Mouse (Mus musculus) heart, embryonic 12.5 days (tissue): ENCODE measurements at regions not wholly inside any gene's neighbourhood (a gene's known extent, or its start where the extent isn't known, plus 50 kb on each side); places are given as distances from the start of the nearest gene placed in this dataset.
A peak's percentile ranks its signal among the peaks of the same experiment; 100 is the strongest.

Experiments used
- ATAC-seq: fragments of 200-750 bp; cut with Nextera tagmentation; 2 replicates; pipeline ENCODE4 v1.8.0; 2017; ENCODE audit warnings: moderate TSS enrichment, moderate library complexity; ENCODE audit not compliant: insufficient number of reproducible peaks, low FRiP score
- H3K27ac ChIP-seq: fragments of 300-500 bp; sonication (generic); 2 replicates; pipeline ENCODE4 v1.5.1; 2016; ENCODE audit warnings: mild to moderate bottlenecking, moderate library complexity; ENCODE audit not compliant: poor library complexity, severe bottlenecking
- H3K27me3 ChIP-seq: fragments of 300-500 bp; sonication (generic); replicated peaks from 2 replicates; pipeline ENCODE4 v1.6.1; 2016; ENCODE audit warnings: mild to moderate bottlenecking, moderate library complexity
- H3K36me3 ChIP-seq: fragments of 300-500 bp; sonication (generic); 2 replicates; pipeline ENCODE4 v1.6.1; 2016; ENCODE audit warnings: mild to moderate bottlenecking, moderate library complexity
- H3K4me1 ChIP-seq: fragments of 300-500 bp; sonication (generic); replicated peaks from 2 replicates; pipeline ENCODE4 v1.6.1; 2016; ENCODE audit warnings: mild to moderate bottlenecking
- H3K4me2 ChIP-seq: fragments of 300-500 bp; sonication (generic); 2 replicates; pipeline ENCODE4 v1.6.1; 2016; ENCODE audit warnings: mild to moderate bottlenecking, moderate library complexity
- H3K4me3 ChIP-seq: fragments of 300-500 bp; sonication (generic); 2 replicates; pipeline ENCODE4 v1.5.1; 2016; ENCODE audit warnings: mild to moderate bottlenecking
- H3K9ac ChIP-seq: fragments of 300-500 bp; sonication (generic); 2 replicates; pipeline ENCODE4 v1.6.1; 2016; ENCODE audit warnings: mild to moderate bottlenecking, moderate library complexity
- H3K9me3 ChIP-seq: fragments of 300-500 bp; sonication (generic); replicated peaks from 2 replicates; pipeline ENCODE4 v1.6.1; 2016; ENCODE audit warnings: mild to moderate bottlenecking, moderate library complexity
- WGBS: fragments of 180-500 bp; shearing (Covaris S2); methylation state at CpG from one replicate; pipeline ENCODE4 v1.1.7; 2016; 5-methylcytosine and 5-hydroxymethylcytosine counted together

DNA sequence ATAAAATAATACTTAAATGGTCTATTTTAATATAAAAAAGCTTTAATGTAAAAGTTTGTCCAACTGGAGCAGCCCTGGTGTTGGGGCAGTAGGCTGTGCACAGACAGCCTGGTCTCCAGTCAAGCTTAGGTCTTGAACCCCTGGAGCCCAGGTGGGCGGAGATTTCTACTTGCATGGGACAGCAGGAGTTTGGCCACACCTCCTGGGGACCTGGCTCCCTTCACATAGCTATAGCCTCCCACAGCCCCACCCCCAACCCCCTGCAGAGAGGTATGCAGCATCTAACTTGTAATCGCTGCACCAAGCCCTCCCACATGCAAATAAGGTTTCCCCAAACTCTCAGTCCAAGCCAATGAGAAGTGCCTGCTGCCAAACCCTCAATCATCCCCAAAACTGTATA lies 81.3 kb upstream of the Apob start:
- Histone ChIP-seq H3K9me3 (no peaks in the 10 kb centered on the region), H3K4me3 (no peak overlapping the region), H3K4me2 (no peak overlapping the region), H3K27ac (no peak overlapping the region), H3K27me3 (no peaks in the 10 kb centered on the region), H3K9ac (no peak overlapping the region), H3K4me1 (no peaks in the 10 kb centered on the region), H3K36me3 (no peaks in the 10 kb centered on the region)
- no peak for ATAC-seq
- 34% methylated on average over 2 of the region's 2 CpGs for WGBS

DNA sequence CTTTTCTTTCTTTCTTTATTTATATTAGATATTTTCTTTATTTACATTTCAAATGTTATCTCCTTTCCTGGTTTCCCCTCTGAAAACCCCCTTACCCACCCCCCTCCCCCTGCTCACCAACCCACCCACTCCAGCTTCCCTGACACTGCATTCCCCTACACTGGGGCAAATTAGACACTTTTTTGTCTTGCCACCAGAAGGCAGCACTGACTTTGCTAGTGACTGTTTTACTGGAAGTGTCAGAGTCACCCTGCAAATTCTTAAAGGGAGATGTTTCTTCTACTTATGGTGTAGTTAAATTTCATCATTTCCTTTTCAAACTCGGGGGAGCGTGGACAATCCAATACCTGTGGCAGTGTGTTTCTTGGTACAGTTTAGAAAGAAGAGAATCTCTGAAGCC lies 72.1 kb upstream of the Apob start:
- no peaks in the 10 kb centered on the region for H3K27me3 ChIP-seq
- H3K27ac ChIP-seq = no peak overlapping the region
- no peaks in the 10 kb centered on the region for H3K9me3 ChIP-seq
- 70% methylated on average over 2 of the region's 2 CpGs for WGBS
- H3K36me3 ChIP-seq = no peaks in the 10 kb centered on the region
- ATAC-seq = no peak
- no peaks in the 10 kb centered on the region for H3K4me1 ChIP-seq
- H3K4me3 ChIP-seq = no peak overlapping the region
- H3K4me2 ChIP-seq = no peak overlapping the region
- H3K9ac ChIP-seq = no peak overlapping the region

DNA sequence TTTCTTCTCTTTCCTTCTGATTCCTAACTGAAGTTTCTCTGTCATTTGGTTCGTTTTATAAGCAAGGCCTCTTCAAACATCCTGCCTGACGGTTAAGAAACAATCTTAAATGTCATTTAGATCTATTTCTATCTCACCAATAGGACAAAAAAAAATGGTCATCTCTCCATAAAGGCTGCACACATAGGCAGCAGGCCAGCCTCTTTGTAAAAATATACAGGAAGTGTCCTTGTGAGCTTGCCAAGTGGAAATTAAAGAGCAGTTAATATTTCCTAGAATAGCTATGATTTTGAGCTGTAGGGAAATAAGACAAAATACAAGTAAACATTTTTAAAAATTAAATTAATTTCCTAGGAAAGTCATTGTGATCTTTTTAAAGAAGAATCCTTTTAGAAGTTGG lies 70.6 kb upstream of the Apob start:
- H3K9ac ChIP-seq = no peak overlapping the region
- H3K4me1 ChIP-seq = no peaks in the 10 kb centered on the region
- no peaks in the 10 kb centered on the region for H3K9me3 ChIP-seq
- H3K27ac ChIP-seq = no peak overlapping the region
- H3K4me3 ChIP-seq = no peak overlapping the region
- H3K36me3 ChIP-seq = no peaks in the 10 kb centered on the region
- no peak overlapping the region for H3K4me2 ChIP-seq
- 49% methylated on average over 2 of the region's 2 CpGs for WGBS
- ATAC-seq = no peak
- H3K27me3 ChIP-seq = no peaks in the 10 kb centered on the region

DNA sequence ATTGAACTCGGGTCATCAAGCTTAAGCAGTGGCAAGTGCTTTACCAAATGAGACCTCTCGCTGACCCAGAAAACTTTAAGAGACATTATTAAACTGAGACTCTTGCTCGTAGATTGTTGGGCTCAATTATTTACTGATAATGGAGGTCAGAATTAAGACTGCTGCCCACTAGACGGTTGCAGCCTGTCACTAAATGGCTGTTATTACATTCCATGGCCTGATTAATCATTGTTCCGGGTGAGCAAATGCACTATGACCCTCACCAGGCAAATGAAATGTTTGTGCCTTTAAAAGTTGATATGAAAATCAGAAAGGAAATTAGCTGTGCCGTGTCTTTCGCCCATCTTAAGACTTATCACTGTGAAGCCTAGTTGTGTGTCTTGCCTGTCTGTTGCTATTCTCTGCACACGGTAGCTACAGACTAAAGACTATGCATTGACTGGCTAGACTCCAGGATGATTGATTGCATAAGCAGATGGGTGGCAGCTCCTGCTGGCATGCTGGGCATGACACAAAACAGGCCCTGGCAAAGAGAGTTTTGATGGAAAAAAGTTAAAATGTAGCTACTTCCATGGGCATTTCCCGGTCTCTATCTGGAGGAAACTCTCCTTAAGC lies 67.6 kb upstream of the Apob start:
- Histone ChIP-seq H3K9ac (no peak overlapping the region), H3K9me3 (no peaks in the 10 kb centered on the region), H3K36me3 (no peaks in the 10 kb centered on the region), H3K4me1 (no peaks in the 10 kb centered on the region), H3K27me3 (no peaks in the 10 kb centered on the region), H3K27ac (no peak overlapping the region), H3K4me2 (no peak overlapping the region), H3K4me3 (no peak overlapping the region)
- no peak for ATAC-seq
- 64% methylated on average over 9 of the region's 9 CpGs for WGBS

DNA sequence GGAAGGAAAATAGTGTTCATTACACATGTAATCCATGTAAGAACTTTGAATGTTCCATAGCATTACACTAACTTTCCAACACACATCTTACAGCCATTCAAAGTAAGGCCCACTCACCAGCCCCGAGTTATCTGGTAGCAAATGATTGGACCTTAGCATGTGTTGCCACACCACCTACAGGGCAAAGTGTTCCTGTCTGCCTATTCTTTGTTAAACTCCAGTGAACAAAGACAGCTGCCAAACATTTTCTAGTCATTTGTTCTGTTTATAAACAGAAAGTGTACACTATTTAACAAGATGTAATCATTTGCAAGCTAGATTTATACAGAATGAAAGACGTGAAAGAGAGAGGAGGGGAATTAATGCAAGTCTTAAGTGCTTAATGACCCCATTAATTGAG lies 66.9 kb upstream of the Apob start:
- H3K27me3 ChIP-seq = no peaks in the 10 kb centered on the region
- no peak overlapping the region for H3K4me2 ChIP-seq
- H3K9ac ChIP-seq = no peak overlapping the region
- H3K4me3 ChIP-seq = no peak overlapping the region
- no peaks in the 10 kb centered on the region for H3K4me1 ChIP-seq
- no peak overlapping the region for H3K27ac ChIP-seq
- no peaks in the 10 kb centered on the region for H3K9me3 ChIP-seq
- ATAC-seq = no peak
- H3K36me3 ChIP-seq = no peaks in the 10 kb centered on the region
- 70% methylated on average over 2 of the region's 2 CpGs for WGBS

DNA sequence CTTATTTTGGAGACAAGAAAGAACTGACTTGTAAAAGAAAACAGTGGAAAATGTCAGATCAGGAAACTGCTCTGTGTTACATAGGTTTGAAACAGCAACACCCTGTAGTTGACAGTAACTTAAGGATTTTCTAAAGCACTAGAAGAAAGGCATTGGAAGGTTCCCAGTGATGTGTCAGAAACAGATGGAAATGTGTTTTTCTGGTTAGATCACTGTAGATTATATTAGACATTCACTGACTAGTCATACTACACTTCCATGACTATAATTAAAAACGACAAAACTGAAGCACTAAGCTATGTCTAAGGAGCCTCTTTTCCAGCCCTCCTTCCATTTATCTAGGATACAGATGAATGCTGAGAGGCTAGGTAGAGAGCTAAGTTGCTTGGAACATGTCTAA lies 59.1 kb upstream of the Apob start:
- Histone ChIP-seq H3K36me3 (no peaks in the 10 kb centered on the region), H3K27ac (0 out of 2 replicates have a peak overlapping the region, but pooled peaks have one; percentile 4), H3K27me3 (no peaks in the 10 kb centered on the region), H3K4me1 (peaks cover 7% of the 10 kb centered on the region; the same call in 1 of the 2 replicates), H3K9ac (no peak overlapping the region), H3K9me3 (no peaks in the 10 kb centered on the region), H3K4me2 (no peak overlapping the region), H3K4me3 (no peak overlapping the region)
- 70% methylated on average over 1 of the region's 1 CpGs for WGBS
- no peak for ATAC-seq

DNA sequence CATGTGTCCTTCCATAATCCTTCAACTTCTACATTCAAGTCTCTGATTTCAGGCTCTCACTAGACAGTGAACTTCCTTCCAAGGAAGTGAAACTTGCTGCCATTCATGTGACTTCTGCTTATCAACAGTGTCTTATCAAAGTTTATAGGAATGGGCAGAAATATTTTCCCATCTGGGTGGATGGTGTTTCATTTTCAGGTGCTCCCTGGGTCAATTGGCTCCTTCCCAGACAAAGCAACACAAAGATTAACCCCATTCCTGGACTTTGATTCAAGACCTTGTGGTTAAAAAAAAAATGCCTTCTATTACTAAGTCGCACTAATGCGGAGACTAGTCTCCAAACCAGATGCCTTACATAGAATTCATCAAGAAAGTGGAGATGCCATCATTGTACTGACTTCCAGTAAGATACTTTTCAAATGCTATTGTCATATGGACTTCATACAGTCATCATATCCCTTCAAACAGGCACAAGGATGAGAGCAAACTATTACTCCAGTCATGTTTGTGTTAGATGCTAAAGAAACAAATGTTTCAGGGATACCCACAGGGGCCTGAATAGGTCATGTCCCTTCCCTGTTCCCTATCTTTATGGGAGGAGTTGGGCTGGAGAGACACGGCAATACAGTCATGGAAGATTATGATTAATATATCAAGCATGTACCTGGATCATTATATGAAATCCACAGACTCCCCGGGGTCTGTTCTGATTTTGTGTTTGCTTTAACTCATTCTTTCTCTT lies 58.3 kb upstream of the Apob start:
- no peak overlapping the region for H3K4me2 ChIP-seq
- no peak overlapping the region for H3K9ac ChIP-seq
- no peaks in the 10 kb centered on the region for H3K9me3 ChIP-seq
- ATAC-seq = 0 out of 2 replicates have a peak, but pooled peaks have one; percentile 25
- H3K27ac ChIP-seq = no peak overlapping the region
- H3K36me3 ChIP-seq = no peaks in the 10 kb centered on the region
- WGBS = 57% methylated on average over 4 of the region's 4 CpGs
- no peak overlapping the region for H3K4me3 ChIP-seq
- no peaks in the 10 kb centered on the region for H3K27me3 ChIP-seq
- H3K4me1 ChIP-seq = peaks cover 7% of the 10 kb centered on the region; the same call in 1 of the 2 replicates

DNA sequence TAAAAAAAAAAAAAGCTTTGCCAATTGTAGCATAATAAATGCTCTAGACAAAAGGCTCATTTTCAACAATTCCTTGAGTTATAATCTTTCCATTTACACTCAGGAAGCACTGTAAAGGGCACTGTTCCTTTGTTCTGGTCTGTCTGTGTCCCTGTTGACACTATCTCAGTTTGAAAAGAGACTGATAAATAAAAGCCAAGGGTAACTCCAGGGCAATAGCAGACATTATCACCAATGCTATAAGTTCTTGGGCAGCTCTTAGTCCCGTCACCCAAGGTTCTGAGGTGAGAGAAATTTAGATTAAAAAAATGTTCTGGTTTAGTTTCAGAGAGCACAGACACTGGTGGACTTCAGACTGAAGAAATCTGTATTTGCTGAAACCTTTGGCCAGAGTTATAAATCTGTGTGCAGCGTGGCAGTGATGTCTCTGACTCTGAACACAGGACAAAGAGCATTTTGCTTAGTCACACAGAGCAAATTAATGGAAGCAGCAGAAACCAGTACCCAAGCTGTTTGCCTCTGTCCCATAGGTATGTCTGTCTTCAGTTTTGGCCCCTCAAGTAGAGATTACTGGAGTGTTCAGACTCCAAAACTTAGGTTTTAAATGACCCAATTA lies 57.6 kb upstream of the Apob start:
- no peaks in the 10 kb centered on the region for H3K9me3 ChIP-seq
- peaks cover 7% of the 10 kb centered on the region; the same call in 1 of the 2 replicates for H3K4me1 ChIP-seq
- H3K27ac ChIP-seq = no peak overlapping the region
- no peak for ATAC-seq
- no peaks in the 10 kb centered on the region for H3K36me3 ChIP-seq
- no peak overlapping the region for H3K4me2 ChIP-seq
- H3K9ac ChIP-seq = no peak overlapping the region
- H3K4me3 ChIP-seq = no peak overlapping the region
- 52% methylated on average over 2 of the region's 2 CpGs for WGBS
- no peaks in the 10 kb centered on the region for H3K27me3 ChIP-seq

DNA sequence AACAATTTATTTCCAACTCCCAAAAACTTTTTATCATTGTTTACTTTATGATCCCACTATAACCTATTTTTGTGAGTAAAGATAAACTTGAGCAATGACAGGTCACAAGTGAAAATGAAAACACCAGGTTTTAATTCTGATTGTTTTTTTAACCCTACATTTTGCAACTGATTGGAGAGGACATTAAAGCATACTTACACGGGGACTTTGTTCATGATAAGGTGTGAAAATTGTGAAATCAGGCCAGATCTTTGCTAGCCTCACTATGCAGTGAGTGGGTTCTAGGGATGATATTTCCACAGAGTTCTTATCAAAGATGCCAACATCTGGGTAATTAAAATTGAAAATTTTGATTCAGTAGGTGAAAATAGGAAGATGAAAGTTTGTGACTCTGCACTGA lies 56.6 kb upstream of the Apob start:
- Histone ChIP-seq H3K9ac (no peak overlapping the region), H3K4me2 (no peak overlapping the region), H3K27me3 (no peaks in the 10 kb centered on the region), H3K9me3 (no peaks in the 10 kb centered on the region), H3K4me1 (peaks cover 7% of the 10 kb centered on the region; the same call in 1 of the 2 replicates), H3K36me3 (no peaks in the 10 kb centered on the region), H3K4me3 (no peak overlapping the region), H3K27ac (no peak overlapping the region)
- no peak for ATAC-seq
- WGBS = 57% methylated on average over 1 of the region's 1 CpGs
